Mouse (Mus musculus) testis, adult 2 months (tissue): ENCODE results near the gene Pde11a. TPM values are rescaled to one million over a fixed set of nuclear protein-coding genes. Genes with fewer than 3 reads are reported as not detected.

ENCODE experiments used
- H3K27ac ChIP-seq: fragments of 200-500 bp; 2 replicates; pipeline ENCODE4 v1.5.1; 2012; ENCODE audit warnings: low read depth, low read length; ENCODE audit not compliant: control insufficient read depth, insufficient read depth
- H3K27me3 ChIP-seq: fragments of 200-500 bp; 2 replicates; pipeline ENCODE4 v1.6.1; 2012; ENCODE audit warnings: mild to moderate bottlenecking, low read length, moderate library complexity; ENCODE audit not compliant: control insufficient read depth, insufficient read depth
- H3K36me3 ChIP-seq: fragments of 200-500 bp; 2 replicates; pipeline ENCODE4 v1.6.1; 2012; ENCODE audit warnings: mild to moderate bottlenecking, low read length; ENCODE audit not compliant: control insufficient read depth, insufficient read depth
- H3K4me1 ChIP-seq: fragments of 200-500 bp; 2 replicates; pipeline ENCODE4 v1.6.1; 2012; ENCODE audit warnings: low read length; ENCODE audit not compliant: control insufficient read depth, insufficient read depth
- H3K4me3 ChIP-seq: fragments of 200-500 bp; 2 replicates; pipeline ENCODE4 v1.5.1; 2012; ENCODE audit warnings: low read depth, mild to moderate bottlenecking, low read length, moderate library complexity, mixed read lengths; ENCODE audit not compliant: control insufficient read depth
- CTCF ChIP-seq: fragments of 200-500 bp; IDR thresholded peaks from 2 replicates; pipeline ENCODE4 v1.5.1; 2012; ENCODE audit warnings: low read depth, mild to moderate bottlenecking, inconsistent platforms, low read length, moderate library complexity; ENCODE audit not compliant: control insufficient read depth, insufficient read depth, insufficient replicate concordance
- POLR2A ChIP-seq: fragments of 200-500 bp; IDR thresholded peaks from 2 replicates; pipeline ENCODE4 v1.6.1; 2012; ENCODE audit warnings: low read depth, mild to moderate bottlenecking, inconsistent platforms, low read length, moderate library complexity; ENCODE audit not compliant: control insufficient read depth
- polyA plus RNA-seq: library from polyadenylated mRNA; depleted of rRNA; stranded (reverse); fragments of >200 nt; gene quantifications from 2 replicates; pipeline ENCODE4 v1.2.3, GENCODE M21; 2012

Pde11a gene
- polyA plus RNA-seq, 1 experiment, result 0.53 TPM

DNA sequence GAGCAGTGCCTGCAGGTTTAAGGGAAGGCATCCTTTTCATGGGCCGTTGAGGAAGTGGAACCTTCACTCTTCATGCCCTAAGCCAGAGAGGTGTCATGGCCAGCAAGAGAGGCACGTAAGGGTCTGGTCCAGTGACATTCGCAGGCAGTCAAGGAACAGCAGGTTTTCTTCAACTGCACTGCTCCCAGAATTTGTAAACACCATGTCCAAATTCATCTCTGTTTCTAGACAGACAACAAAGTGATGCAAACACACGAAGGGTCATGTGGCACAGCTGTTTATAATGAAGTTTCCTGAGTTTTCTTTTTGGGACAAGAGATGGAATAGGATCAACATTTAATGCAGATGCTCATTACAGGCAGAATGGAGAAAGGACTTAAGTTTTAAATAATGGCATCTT lies 249.7 kb downstream of the Pde11a start:
- Histone ChIP-seq H3K36me3 (no peaks in the 10 kb centered on the region), H3K4me1 (no peaks in the 10 kb centered on the region; the same call in 1 of the 2 replicates), H3K27me3 (no peaks in the 10 kb centered on the region), H3K4me3 (no peak overlapping the region), H3K27ac (peak overlapping the region; percentile 25; the same call in 1 of the 2 replicates)
- TF ChIP-seq CTCF, result no peak
- no peak for TF ChIP-seq POLR2A

- Histone ChIP-seq H3K27me3 (no peaks in the 10 kb centered on the region), H3K27ac (peak overlapping the region; percentile 77)
- TF ChIP-seq POLR2A (no peak), CTCF (no peak)
Measured at GRCm38 (mm10) chr2:76088413-76088812, 250.2 kb downstream of the Pde11a start.

GRCm38 (mm10) chr2:76087170-76087569 lies 251.4 kb downstream of the Pde11a start:
- Histone ChIP-seq H3K36me3 (no peaks in the 10 kb centered on the region), H3K4me1 (no peaks in the 10 kb centered on the region; the same call in 1 of the 2 replicates), H3K27ac (no peak overlapping the region), H3K27me3 (no peaks in the 10 kb centered on the region), H3K4me3 (no peak overlapping the region)
- TF ChIP-seq CTCF (no peak), POLR2A (no peak)

More at GRCm38 (mm10) chr2:76088413-76088812, 250.2 kb downstream of the Pde11a start:
- H3K4me3 ChIP-seq, result no peak overlapping the region
- no peaks in the 10 kb centered on the region; the same call in 1 of the 2 replicates for H3K4me1 ChIP-seq
- no peaks in the 10 kb centered on the region for H3K36me3 ChIP-seq

DNA sequence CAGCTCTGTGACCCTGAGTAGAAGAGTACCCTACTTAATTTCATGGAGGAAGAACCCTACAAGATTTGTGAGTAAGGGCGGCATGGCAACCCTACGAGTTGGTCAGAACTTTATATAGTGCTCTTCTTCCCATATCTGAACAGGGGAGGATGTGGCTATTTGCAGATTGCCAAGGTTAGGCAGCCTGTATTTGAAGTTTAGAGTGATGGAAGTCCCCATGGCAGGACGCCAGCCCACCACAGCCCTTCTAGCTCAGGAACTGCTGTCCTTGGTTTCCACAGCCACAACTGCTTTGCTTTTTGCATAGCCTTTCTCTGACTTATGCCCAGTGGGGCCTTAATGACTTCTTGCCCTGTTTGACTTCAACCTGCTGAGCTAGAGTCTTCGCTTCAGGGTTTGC lies 253.6 kb downstream of the Pde11a start:
- TF ChIP-seq CTCF, result no peak
- H3K36me3 ChIP-seq, result no peaks in the 10 kb centered on the region
- H3K27me3 ChIP-seq, result no peaks in the 10 kb centered on the region
- H3K27ac ChIP-seq, result no peak overlapping the region
- H3K4me1 ChIP-seq, result no peaks in the 10 kb centered on the region; the same call in 1 of the 2 replicates
- no peak overlapping the region for H3K4me3 ChIP-seq

DNA sequence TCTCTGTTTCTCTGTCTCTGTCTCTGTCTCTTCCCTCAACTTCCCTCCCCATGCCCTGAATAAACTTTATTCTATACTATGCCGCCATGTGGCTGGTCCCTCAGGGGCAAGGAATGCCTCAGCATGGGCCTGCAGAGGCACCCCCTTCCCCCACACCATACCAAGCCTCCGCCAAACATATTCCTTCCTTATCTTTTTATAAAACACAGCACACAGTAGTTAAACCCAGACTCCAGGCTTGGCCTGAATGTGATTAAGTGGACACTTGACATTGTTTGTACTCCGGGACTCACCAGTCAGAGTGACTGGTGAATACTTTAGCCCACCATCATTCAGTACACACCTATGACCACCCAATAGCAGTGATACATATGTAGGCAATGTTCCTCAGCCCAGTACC lies 254.7 kb downstream of the Pde11a start:
- Histone ChIP-seq H3K27ac (no peak overlapping the region), H3K36me3 (no peaks in the 10 kb centered on the region), H3K4me3 (no peak overlapping the region), H3K4me1 (no peaks in the 10 kb centered on the region; the same call in 1 of the 2 replicates), H3K27me3 (no peaks in the 10 kb centered on the region)
- TF ChIP-seq CTCF, result no peak
- no peak for TF ChIP-seq POLR2A

- H3K4me3 ChIP-seq, result no peak overlapping the region
- TF ChIP-seq POLR2A (no peak), CTCF (no peak)
Measured at GRCm38 (mm10) chr2:76083396-76083795, 255.2 kb downstream of the Pde11a start.

DNA sequence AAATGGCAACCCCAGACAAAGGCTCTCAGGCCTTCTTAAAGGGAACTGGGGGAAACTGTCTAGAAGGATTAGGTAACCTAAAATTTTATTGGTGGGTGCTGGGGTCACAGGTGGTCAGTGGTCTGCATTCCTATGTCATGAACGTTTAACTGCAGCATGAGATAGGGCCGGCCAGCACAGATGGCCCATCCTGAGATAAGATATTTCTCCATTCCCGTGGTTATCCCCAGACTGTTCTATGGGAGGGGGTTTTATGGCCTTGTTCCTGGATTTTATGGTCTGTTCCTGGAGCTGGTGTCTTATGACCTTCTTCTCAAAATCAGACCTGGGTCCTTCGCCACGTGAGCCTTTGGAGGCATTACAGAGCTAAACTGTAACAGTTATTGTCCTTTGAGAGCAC lies 256.6 kb downstream of the Pde11a start:
- Histone ChIP-seq H3K4me3 (no peak overlapping the region), H3K4me1 (no peaks in the 10 kb centered on the region), H3K27me3 (no peaks in the 10 kb centered on the region), H3K27ac (no peak overlapping the region), H3K36me3 (no peaks in the 10 kb centered on the region)
- TF ChIP-seq CTCF (no peak), POLR2A (no peak)

More at GRCm38 (mm10) chr2:76083396-76083795, 255.2 kb downstream of the Pde11a start:
- H3K27ac ChIP-seq, result no peak overlapping the region
- no peaks in the 10 kb centered on the region for H3K36me3 ChIP-seq
- H3K27me3 ChIP-seq, result no peaks in the 10 kb centered on the region
- H3K4me1 ChIP-seq, result no peaks in the 10 kb centered on the region; the same call in 1 of the 2 replicates

DNA sequence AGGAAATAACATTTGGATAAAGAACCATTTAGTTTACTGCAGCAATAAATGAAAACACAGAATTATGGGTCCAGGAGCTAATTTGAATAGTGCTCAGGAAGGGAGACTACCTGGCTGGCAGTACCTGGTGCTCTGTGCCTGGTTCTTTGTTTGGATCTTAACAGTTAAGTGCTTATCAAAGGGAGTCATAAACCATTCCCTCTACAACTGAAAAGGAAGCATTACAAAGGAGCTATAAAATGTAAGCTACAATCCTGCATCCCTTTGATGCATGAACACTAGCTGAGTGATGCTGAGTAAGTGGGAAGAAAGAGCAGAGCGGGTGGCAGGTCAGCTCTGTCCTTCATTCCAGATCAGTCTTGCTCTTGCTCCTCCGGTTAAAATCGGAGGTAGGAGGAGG lies 258.0 kb downstream of the Pde11a start:
- Histone ChIP-seq H3K27ac (no peak overlapping the region), H3K27me3 (no peaks in the 10 kb centered on the region), H3K4me3 (no peak overlapping the region), H3K4me1 (no peaks in the 10 kb centered on the region), H3K36me3 (no peaks in the 10 kb centered on the region)
- TF ChIP-seq POLR2A, result no peak
- no peak for TF ChIP-seq CTCF
